Mouse (Mus musculus): ENCODE results near the gene Tmigd1.

GRCm38 (mm10) chr11:76858781-76859180 is 43.2 kb upstream of the Tmigd1 start:
- TF ChIP-seq CTCF (IDR thresholded peaks at IDR 0.05) (no peak), EP300 (IDR thresholded peaks at IDR 0.05) (no peak)

Data from lung, postnatal 0 days (tissue).